Mouse (Mus musculus) urinary bladder, postnatal 10 days (tissue): ENCODE results near the gene Acsbg2.
"Not testable (repeated sequence)": the region's sequence is repeated elsewhere in the genome, so short reads cannot be mapped to it uniquely, and the experiment has no call there.

Experiments used
- DNase-seq: peaks from one replicate; pipeline ENCODE4 v3.0.0; 2022; ENCODE audit warnings: low spot score

Gene Acsbg2

GRCm38 (mm10) chr17:56874237-56874636 is at the start of gene Acsbg2:
Gene Acsbg2, minus strand, starts transcription at chr17:56874447.
- DNase-seq: no peak

GRCm38 (mm10) chr17:56919725-56920124 is 45.5 kb upstream of the Acsbg2 start:
- DNase-seq: no peak

- no peak for DNase-seq
Observed at GRCm38 (mm10) chr17:56917166-56917565, 42.9 kb upstream of the Acsbg2 start.

- DNase-seq: no peak
Observed at GRCm38 (mm10) chr17:56913444-56913843, 39.2 kb upstream of the Acsbg2 start.

- DNase-seq: no peak
Observed at GRCm38 (mm10) chr17:56913023-56913422, 38.8 kb upstream of the Acsbg2 start.

GRCm38 (mm10) chr17:56909764-56910163 is 35.5 kb upstream of the Acsbg2 start:
- DNase-seq: not testable (repeated sequence)

- no peak for DNase-seq
Observed at GRCm38 (mm10) chr17:56907887-56908286, 33.6 kb upstream of the Acsbg2 start.

- DNase-seq: peak; percentile 36
Observed at GRCm38 (mm10) chr17:56907096-56907495, 32.8 kb upstream of the Acsbg2 start.

- no peak for DNase-seq
Observed at GRCm38 (mm10) chr17:56906166-56906565, 31.9 kb upstream of the Acsbg2 start.

- DNase-seq: no peak
Observed at GRCm38 (mm10) chr17:56902698-56903097, 28.5 kb upstream of the Acsbg2 start.

- DNase-seq: peak; percentile 53
Observed at GRCm38 (mm10) chr17:56897630-56898195, 23.5 kb upstream of the Acsbg2 start.

GRCm38 (mm10) chr17:56896513-56897129 is 22.4 kb upstream of the Acsbg2 start:
- no peak for DNase-seq

- no peak for DNase-seq
Observed at GRCm38 (mm10) chr17:56895368-56895918, 21.2 kb upstream of the Acsbg2 start.

- DNase-seq: no peak
Observed at GRCm38 (mm10) chr17:56890018-56890417, 15.8 kb upstream of the Acsbg2 start.

- no peak for DNase-seq
Observed at GRCm38 (mm10) chr17:56888050-56888449, 13.8 kb upstream of the Acsbg2 start.

- no peak for DNase-seq
Observed at GRCm38 (mm10) chr17:56884809-56885208, 10.6 kb upstream of the Acsbg2 start.

- DNase-seq: no peak
Observed at GRCm38 (mm10) chr17:56884331-56884730, 10.1 kb upstream of the Acsbg2 start.

GRCm38 (mm10) chr17:56883612-56884011 is 9.4 kb upstream of the Acsbg2 start:
- DNase-seq: no peak

GRCm38 (mm10) chr17:56877426-56877825 is 3.2 kb upstream of the Acsbg2 start:
- DNase-seq: no peak

GRCm38 (mm10) chr17:56876981-56877380 is 2.7 kb upstream of the Acsbg2 start:
- no peak for DNase-seq

- DNase-seq: no peak
Observed at GRCm38 (mm10) chr17:56876465-56876864, 2.2 kb upstream of the Acsbg2 start.

GRCm38 (mm10) chr17:56874936-56875651 is 847 bp upstream of the Acsbg2 start, which contains the start of gene 1700061G19Rik:
Gene 1700061G19Rik, plus strand, starts transcription at chr17:56875477.
- no peak for DNase-seq

- DNase-seq: no peak
Observed at GRCm38 (mm10) chr17:56872512-56872911, 1.7 kb downstream of the Acsbg2 start.
